Mouse (Mus musculus): ENCODE measurements around the gene Rps6kl1.

DNA sequence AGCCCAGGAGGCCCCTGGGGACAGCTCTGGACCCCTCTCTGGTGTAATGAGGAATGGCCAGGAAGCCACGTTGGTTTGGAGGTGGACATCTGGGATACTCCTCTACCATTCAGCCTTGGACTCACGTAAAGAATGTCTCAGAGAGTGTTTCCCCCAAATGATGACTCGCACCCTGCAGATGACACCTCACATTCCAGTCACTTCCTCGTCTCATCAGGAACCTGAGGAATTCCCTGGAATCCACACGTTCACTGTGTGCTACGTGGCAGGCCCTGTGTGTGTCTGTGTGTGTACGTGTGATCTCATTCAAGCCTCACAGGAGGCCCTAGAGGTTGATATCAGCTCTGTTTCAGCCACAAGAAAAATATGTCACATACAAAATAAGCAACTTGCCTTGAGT lies 35.3 kb upstream of the Rps6kl1 start:
- TF ChIP-seq CTCF (IDR thresholded peaks at IDR 0.05; ENCODE audit: low read depth, low read length) (no peak), POLR2A (IDR thresholded peaks at IDR 0.05; ENCODE audit: extremely low read depth, insufficient read depth, low read length) (no peak)

Data from liver, adult 2 months (tissue).